Mouse (Mus musculus) liver, adult 2 months (tissue): ENCODE data around the gene Susd6.

Source experiments
- CTCF ChIP-seq: fragments of 200-500 bp; IDR thresholded peaks from 2 replicates; pipeline ENCODE4 v1.5.1; 2011; ENCODE audit warnings: low read depth, low read length, control low read depth
- POLR2A ChIP-seq: fragments of 200-500 bp; IDR thresholded peaks from 2 replicates; pipeline ENCODE4 v1.6.1; 2011; ENCODE audit warnings: low read length, control low read depth; ENCODE audit not compliant: insufficient read depth; ENCODE audit errors: extremely low read depth

GRCm38 (mm10) chr12:80893720-80894494 is 103.6 kb downstream of the Susd6 start:
- TF ChIP-seq POLR2A (no peak), CTCF (no peak)
